In the genomic region with DNA sequence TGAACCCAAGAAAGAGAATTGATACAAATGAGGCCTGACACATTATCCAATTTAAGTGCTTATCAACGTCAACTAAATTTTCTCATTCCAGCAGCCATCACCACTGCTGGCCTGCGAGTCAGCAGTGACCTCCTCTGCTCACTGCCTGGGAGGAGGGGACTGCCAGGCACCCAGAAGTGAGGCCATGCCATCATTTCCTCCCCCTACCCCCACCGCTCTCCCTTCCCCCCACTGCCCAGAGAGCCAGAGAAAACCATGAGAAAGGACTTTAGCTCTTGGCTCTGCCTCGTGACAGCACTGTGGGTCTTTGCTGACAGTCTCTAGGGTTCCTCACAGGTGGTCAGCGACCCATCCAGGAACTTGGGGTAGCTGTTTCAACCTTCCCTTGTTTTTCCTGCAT, we compare ENCODE assay signal across 12 mouse cellular contexts. TPM values are rescaled to one million over a fixed set of nuclear protein-coding genes. Genes with fewer than 3 reads are reported as not detected.
DNase-seq lines count a peak whose midpoint lies in the region; ATAC-seq and TF ChIP-seq lines count a peak whose summit lies in the region.
"Had no signal": no experiment of that assay in that cellular context is flagged by ENCODE, and none has a peak within 500 bp of the region (broad histone marks: within the 10 kb centered on the region; RNA-seq: fewer than 3 reads in every experiment).

No protein-coding gene starts in this region.

- H3K79me2 ChIP-seq in macrophage (ENCODE audit: inconsistent target) = no peaks in the 10 kb centered on the region

- ATAC-seq in embryonic facial prominence, embryonic 15.5 days (ENCODE audit: insufficient number of reproducible peaks, low FRiP score, low TSS enrichment, low read depth) = no peak
- ATAC-seq: activated CD4-positive, CD25-positive, alpha-beta regulatory T cell, adult 4 months; intestine, postnatal 0 days had no signal

- H3K36me3 ChIP-seq in embryonic facial prominence, embryonic 15.5 days = no peaks in the 10 kb centered on the region
- no peaks in the 10 kb centered on the region for H3K36me3 ChIP-seq in macrophage (ENCODE audit: inconsistent target)

- peak; percentile 96 for DNase-seq in heart, adult 11 months
- DNase-seq in heart, postnatal 36 days = no peak
- peak; percentile 20 to 54 for DNase-seq in lung, adult 18-20 months
- no peak for DNase-seq in lung, adult 2 months
- DNase-seq in ovary, postnatal 14 days (ENCODE audit: low spot score) = no peak
- no peak for DNase-seq in frontal cortex, postnatal 36 days (ENCODE audit: low spot score in 2 of 2)
- DNase-seq: cerebellum, adult 8-10 months; right cerebral cortex, postnatal 14 days had no signal

- H3K4me1 ChIP-seq in lung, adult 2 months (ENCODE audit: control insufficient read depth, insufficient read depth, low read length) = peaks cover 19% of the 10 kb centered on the region
- H3K4me1 ChIP-seq in embryonic facial prominence, embryonic 15.5 days = 0 out of 2 replicates have a peak, but pooled peaks cover 2% of the 10 kb centered on the region

- TF ChIP-seq CTCF in lung, adult 2 months (IDR thresholded peaks at IDR 0.05; ENCODE audit: insufficient read depth, low read length) = no peak

- TF ChIP-seq POLR2A in lung, adult 2 months (IDR thresholded peaks at IDR 0.05; ENCODE audit: borderline replicate concordance, extremely low read depth, low read depth, low read length) = no peak

- 0 out of 2 replicates have a peak overlapping the region, but pooled peaks have one; percentile 0 for H3K9ac ChIP-seq in embryonic facial prominence, embryonic 15.5 days

- no peaks in the 10 kb centered on the region for H3K9me3 ChIP-seq in embryonic facial prominence, embryonic 15.5 days (replicated peaks)

- no peaks in the 10 kb centered on the region; the same call in 1 of the 2 replicates for H3K27me3 ChIP-seq in embryonic facial prominence, embryonic 15.5 days

- 27% methylated on average over 5 of the region's 5 CpGs for WGBS in lung, adult 2 months
- 34% methylated on average over 5 of the region's 5 CpGs for WGBS in embryonic facial prominence, embryonic 15.5 days
- 18% methylated on average over 3 of the region's 5 CpGs for WGBS in macrophage (ENCODE audit: missing documents)

- H3K4me2 ChIP-seq in embryonic facial prominence, embryonic 15.5 days (replicated peaks) = no peak overlapping the region

- no peak overlapping the region for H3K4me3 ChIP-seq in lung, adult 2 months (replicated peaks; ENCODE audit: extremely low read depth, low read depth, low read length)
- no peak overlapping the region for H3K4me3 ChIP-seq in embryonic facial prominence, embryonic 15.5 days (replicated peaks)
- no peak overlapping the region for H3K4me3 ChIP-seq in macrophage (ENCODE audit: inconsistent target)

- H3K27ac ChIP-seq in embryonic facial prominence, embryonic 15.5 days (replicated peaks) = no peak overlapping the region
- H3K27ac ChIP-seq in macrophage = peak overlapping the region; percentile 67

- intact Hi-C loops in heart, postnatal 36 days (cut with DNase I) = no loop called here

RNA-seq across cellular contexts. Expression of a gene that starts 56.6 kb away (rescaled TPM):
- total RNA-seq in heart, postnatal 36 days (2021) = 1 to 10 TPM; 3.9 to 4.5 TPM
- polyA plus RNA-seq in lung, adult 2 months (2012; rRNA removed) = 7.3 and 11.0 TPM in 2 replicates
- polyA plus RNA-seq in embryonic facial prominence, embryonic 15.5 days (2015; fragmentation: Nextera tagmentation; extraction: Ambion mirVana) = 1.7 and 1.8 TPM in 2 replicates
- under 1 TPM in 5 of 26 experiments, not detected in 21; 0.18 to 0.75 (median 0.64) TPM for total RNA-seq in macrophage (2018; cell fraction: chromatin; rRNA removed)
- total RNA-seq in macrophage (2018; cell fraction: cytosol; rRNA removed) = under 1 TPM in 24 of 26 experiments, not detected in 2; 0.03 to 0.55 (median 0.13) TPM
- total RNA-seq in macrophage (2018; cell fraction: nucleus; rRNA removed) = 1 to 10 TPM in 3 of 26 experiments, under 1 TPM in 6, not detected in 17; 0.12 to 1.7 (median 0.96) TPM
- not detected in 3 replicates for polyA plus RNA-seq in macrophage (2018)

Comparison
In these comparisons a context has a peak if more than half of its experiments do, and no peak if none do; other contexts are left out.
1. DNase-seq: peak in heart, adult 11 months (single experiment) and lung, adult 18-20 months (2 of 2); none in heart, postnatal 36 days (0 of 2), lung, adult 2 months (single experiment), ovary, postnatal 14 days (single experiment) and frontal cortex, postnatal 36 days (0 of 2).